Mouse (Mus musculus): ENCODE data around the gene Dmrt1. TPM values are rescaled to one million over a fixed set of nuclear protein-coding genes. Genes with fewer than 3 reads are reported as not detected.

Dmrt1 gene
- polyA plus RNA-seq, 2 experiments: 0.05 TPM; not detected in 1

GRCm38 (mm10) chr19:25611876-25612805, 106.7 kb downstream of the Dmrt1 start:
- Histone ChIP-seq H3K4me1 (ENCODE audit: control insufficient read depth, insufficient read depth, low read length) (peaks cover 13% of the 10 kb centered on the region), H3K9me3 (ENCODE audit: control insufficient read depth, low read length) (no peaks in the 10 kb centered on the region), H3K36me3 (ENCODE audit: control insufficient read depth, insufficient read depth, low read length) (no peaks in the 10 kb centered on the region), H3K4me2 (replicated peaks; ENCODE audit: low read depth, low read length, severe bottlenecking) (no peak overlapping the region), H3K27ac (replicated peaks; ENCODE audit: low read depth, low read length) (no peak overlapping the region), H3K9ac (ENCODE audit: low read depth, low read length, severe bottlenecking) (no peak overlapping the region), H3K27me3 (ENCODE audit: control insufficient read depth, insufficient read depth, low read length) (peaks cover 93% of the 10 kb centered on the region), H3K4me3 (replicated peaks; ENCODE audit: low read length) (no peak overlapping the region)
- no peak for TF ChIP-seq POLR2A (IDR thresholded peaks at IDR 0.05; ENCODE audit: borderline replicate concordance, extremely low read depth, insufficient read depth, insufficient read length)
- WGBS: 12% methylated on average over 16 of the region's 16 CpGs
- DNase-seq (ENCODE audit: low spot score): no peak
- no peak for ATAC-seq (ENCODE audit: low FRiP score, low read depth)

GRCm38 (mm10) chr19:25612806-25613295, 107.4 kb downstream of the Dmrt1 start:
- ATAC-seq (ENCODE audit: low FRiP score, low read depth): no peak
- H3K9me3 ChIP-seq (ENCODE audit: control insufficient read depth, low read length): no peaks in the 10 kb centered on the region
- 11% methylated on average over 6 of the region's 6 CpGs for WGBS

GRCm38 (mm10) chr19:25613476-25614300, 108.3 kb downstream of the Dmrt1 start:
- Histone ChIP-seq H3K9me3 (ENCODE audit: control insufficient read depth, low read length) (no peaks in the 10 kb centered on the region), H3K9ac (ENCODE audit: low read depth, low read length, severe bottlenecking) (no peak overlapping the region), H3K4me3 (replicated peaks; ENCODE audit: low read length) (no peak overlapping the region), H3K36me3 (ENCODE audit: control insufficient read depth, insufficient read depth, low read length) (no peaks in the 10 kb centered on the region), H3K27me3 (ENCODE audit: control insufficient read depth, insufficient read depth, low read length) (peaks cover 84% of the 10 kb centered on the region), H3K4me2 (replicated peaks; ENCODE audit: low read depth, low read length, severe bottlenecking) (no peak overlapping the region), H3K27ac (replicated peaks; ENCODE audit: low read depth, low read length) (no peak overlapping the region), H3K4me1 (ENCODE audit: control insufficient read depth, insufficient read depth, low read length) (peaks cover 13% of the 10 kb centered on the region)
- ATAC-seq (ENCODE audit: low FRiP score, low read depth) (no peak), DNase-seq (ENCODE audit: low spot score) (no peak)
- no peak for TF ChIP-seq POLR2A (IDR thresholded peaks at IDR 0.05; ENCODE audit: borderline replicate concordance, extremely low read depth, insufficient read depth, insufficient read length)
- 11% methylated on average over 13 of the region's 13 CpGs for WGBS

More at GRCm38 (mm10) chr19:25612806-25613295, 107.4 kb downstream of the Dmrt1 start:
- H3K4me1 ChIP-seq (ENCODE audit: control insufficient read depth, insufficient read depth, low read length): peaks cover 13% of the 10 kb centered on the region
- H3K27me3 ChIP-seq (ENCODE audit: control insufficient read depth, insufficient read depth, low read length): peaks cover 86% of the 10 kb centered on the region
- no peaks in the 10 kb centered on the region for H3K36me3 ChIP-seq (ENCODE audit: control insufficient read depth, insufficient read depth, low read length)
- no peak for DNase-seq (ENCODE audit: low spot score)
- TF ChIP-seq POLR2A (IDR thresholded peaks at IDR 0.05; ENCODE audit: borderline replicate concordance, extremely low read depth, insufficient read depth, insufficient read length): no peak
- no peak overlapping the region for H3K9ac ChIP-seq (ENCODE audit: low read depth, low read length, severe bottlenecking)
- no peak overlapping the region for H3K4me2 ChIP-seq (replicated peaks; ENCODE audit: low read depth, low read length, severe bottlenecking)
- no peak overlapping the region for H3K4me3 ChIP-seq (replicated peaks; ENCODE audit: low read length)
- H3K27ac ChIP-seq (replicated peaks; ENCODE audit: low read depth, low read length): no peak overlapping the region

- WGBS: 12% methylated on average over 6 of the region's 6 CpGs
- Histone ChIP-seq H3K4me3 (replicated peaks; ENCODE audit: low read length) (no peak overlapping the region), H3K9me3 (ENCODE audit: control insufficient read depth, low read length) (no peaks in the 10 kb centered on the region), H3K27ac (replicated peaks; ENCODE audit: low read depth, low read length) (no peak overlapping the region), H3K27me3 (ENCODE audit: control insufficient read depth, insufficient read depth, low read length) (peaks cover 75% of the 10 kb centered on the region), H3K4me1 (ENCODE audit: control insufficient read depth, insufficient read depth, low read length) (peaks cover 3% of the 10 kb centered on the region), H3K36me3 (ENCODE audit: control insufficient read depth, insufficient read depth, low read length) (no peaks in the 10 kb centered on the region), H3K9ac (ENCODE audit: low read depth, low read length, severe bottlenecking) (no peak overlapping the region), H3K4me2 (replicated peaks; ENCODE audit: low read depth, low read length, severe bottlenecking) (no peak overlapping the region)
- ATAC-seq (ENCODE audit: low FRiP score, low read depth) (peak; percentile 37; the same call in 1 of the 2 replicates), DNase-seq (ENCODE audit: low spot score) (peak; percentile 62)
- no peak for TF ChIP-seq POLR2A (IDR thresholded peaks at IDR 0.05; ENCODE audit: borderline replicate concordance, extremely low read depth, insufficient read depth, insufficient read length)
These were observed 110.5 kb downstream of the Dmrt1 start for GRCm38 (mm10) chr19:25615889-25616288.
